Mouse (Mus musculus) forebrain, embryonic 11.5 days (tissue): ENCODE data around the gene Ndufs2. TPM values are rescaled to one million over a fixed set of nuclear protein-coding genes. Genes with fewer than 3 reads are reported as not detected.

ENCODE experiments used
- ATAC-seq: fragments of 200-750 bp; cut with Nextera tagmentation; replicated peaks from 2 replicates; pipeline ENCODE4 v1.8.0; 2017; ENCODE audit warnings: moderate TSS enrichment; ENCODE audit not compliant: low FRiP score
- DNase-seq: peaks from one replicate; pipeline ENCODE4 v3.0.0-alpha.2; 2017; ENCODE audit warnings: low spot score
- H3K27ac ChIP-seq: fragments of 300-500 bp; sonication (generic); 2 replicates; pipeline ENCODE4 v1.5.1; 2014; ENCODE audit warnings: low read depth, low read length
- H3K27me3 ChIP-seq: fragments of 300-500 bp; sonication (generic); 2 replicates; pipeline ENCODE4 v1.6.1; 2014; ENCODE audit warnings: mild to moderate bottlenecking, low read length, mixed read lengths; ENCODE audit not compliant: control insufficient read depth, insufficient read depth
- H3K36me3 ChIP-seq: fragments of 300-500 bp; sonication (generic); 2 replicates; pipeline ENCODE4 v1.6.1; 2014; ENCODE audit warnings: mild to moderate bottlenecking, low read length, moderate library complexity, mixed read lengths; ENCODE audit not compliant: control insufficient read depth, insufficient read depth
- H3K4me1 ChIP-seq: fragments of 300-500 bp; sonication (generic); replicated peaks from 2 replicates; pipeline ENCODE4 v1.6.1; 2014; ENCODE audit warnings: low read length, mixed read lengths; ENCODE audit not compliant: control insufficient read depth, insufficient read depth
- H3K4me2 ChIP-seq: fragments of 300-500 bp; sonication (generic); 2 replicates; pipeline ENCODE4 v1.6.1; 2014; ENCODE audit warnings: low read depth, mild to moderate bottlenecking, low read length, moderate library complexity, mixed read lengths; ENCODE audit not compliant: severe bottlenecking
- H3K4me3 ChIP-seq: fragments of 300-500 bp; sonication (generic); 2 replicates; pipeline ENCODE4 v1.5.1; 2014; ENCODE audit warnings: low read depth, low read length
- H3K9ac ChIP-seq: fragments of 300-500 bp; sonication (generic); 2 replicates; pipeline ENCODE4 v1.6.1; 2014; ENCODE audit warnings: low read length
- H3K9me3 ChIP-seq: fragments of 300-500 bp; sonication (generic); 2 replicates; pipeline ENCODE4 v1.6.1; 2016; ENCODE audit warnings: low read length, mixed read lengths; ENCODE audit not compliant: control insufficient read depth
- WGBS: fragments of 180-500 bp; shearing (Covaris S2); extraction: QIAGEN DNeasy Blood & Tissue Kit; methylation state at CpG from one replicate; pipeline ENCODE4 v1.1.7; 2014; 5-methylcytosine and 5-hydroxymethylcytosine counted together
- polyA plus RNA-seq: library from polyadenylated mRNA; unstranded; fragments of >200 nt; fragmentation: Nextera tagmentation; extraction: Ambion mirVana; gene quantifications from 2 replicates; pipeline ENCODE4 v1.2.1, GENCODE M21; 2014

Ndufs2 gene
- polyA plus RNA-seq, 1 experiment from 2014 or later: 264 TPM

GRCm38 (mm10) chr1:171287136-171288081 lies 36.2 kb upstream of the Ndufs2 start, which contains the start of gene Usp21:
Gene Usp21 (minus strand): TSS chr1:171287991.
- ATAC-seq: peak; percentile 95
- Histone ChIP-seq H3K9ac (peak within 1 kb of the TSS; percentile 96), H3K27ac (peak within 1 kb of the TSS; percentile 90), H3K9me3 (no peaks in the 10 kb centered on the region), H3K4me2 (peak within 1 kb of the TSS; percentile 70), H3K4me3 (peak within 1 kb of the TSS; percentile 75), H3K4me1 (no peaks in the 10 kb centered on the region; the same call in 1 of the 2 replicates), H3K27me3 (no peaks in the 10 kb centered on the region), H3K36me3 (peaks cover 3% of the 10 kb centered on the region; the same call in 1 of the 2 replicates)
- DNase-seq: peak; percentile 95
- WGBS: under 1% methylated on average over 49 of the region's 49 CpGs

GRCm38 (mm10) chr1:171286517-171286916 lies 35.3 kb upstream of the Ndufs2 start:
- Histone ChIP-seq H3K9me3 (no peaks in the 10 kb centered on the region), H3K36me3 (peaks cover 3% of the 10 kb centered on the region; the same call in 1 of the 2 replicates), H3K27ac (no peak overlapping the region), H3K4me2 (peak overlapping the region; percentile 70), H3K9ac (no peak overlapping the region), H3K27me3 (no peaks in the 10 kb centered on the region), H3K4me1 (peaks cover 4% of the 10 kb centered on the region; the same call in 1 of the 2 replicates), H3K4me3 (no peak overlapping the region; the same call in 1 of the 2 replicates)
- DNase-seq: no peak
- 89% methylated on average over 19 of the region's 19 CpGs for WGBS
- no peak for ATAC-seq

GRCm38 (mm10) chr1:171285096-171285892 lies 34.1 kb upstream of the Ndufs2 start:
- H3K27ac ChIP-seq: no peak overlapping the region
- ATAC-seq (no peak), DNase-seq (no peak)
- no peaks in the 10 kb centered on the region for H3K27me3 ChIP-seq
- peaks cover 3% of the 10 kb centered on the region; the same call in 1 of the 2 replicates for H3K36me3 ChIP-seq
- no peak overlapping the region for H3K4me3 ChIP-seq
- H3K9me3 ChIP-seq: no peaks in the 10 kb centered on the region
- peaks cover 4% of the 10 kb centered on the region; the same call in 1 of the 2 replicates for H3K4me1 ChIP-seq
- no peak overlapping the region for H3K9ac ChIP-seq
- 90% methylated on average over 20 of the region's 20 CpGs for WGBS
- no peak overlapping the region for H3K4me2 ChIP-seq

- Histone ChIP-seq H3K9ac (no peak overlapping the region), H3K36me3 (peaks cover 3% of the 10 kb centered on the region; the same call in 1 of the 2 replicates), H3K4me2 (no peak overlapping the region), H3K27ac (no peak overlapping the region), H3K27me3 (no peaks in the 10 kb centered on the region), H3K9me3 (no peaks in the 10 kb centered on the region), H3K4me3 (no peak overlapping the region), H3K4me1 (peaks cover 11% of the 10 kb centered on the region; the same call in 1 of the 2 replicates)
- no peak for ATAC-seq
- DNase-seq: no peak
- 93% methylated on average over 15 of the region's 15 CpGs for WGBS
Measured at GRCm38 (mm10) chr1:171284491-171284890, 33.3 kb upstream of the Ndufs2 start.

- no peak overlapping the region for H3K4me3 ChIP-seq
- no peaks in the 10 kb centered on the region for H3K27me3 ChIP-seq
- 93% methylated on average over 18 of the region's 18 CpGs for WGBS
- H3K9me3 ChIP-seq: no peaks in the 10 kb centered on the region
- peaks cover 3% of the 10 kb centered on the region; the same call in 1 of the 2 replicates for H3K36me3 ChIP-seq
- H3K4me1 ChIP-seq: peaks cover 11% of the 10 kb centered on the region; the same call in 1 of the 2 replicates
- H3K4me2 ChIP-seq: no peak overlapping the region
- H3K9ac ChIP-seq: no peak overlapping the region
- ATAC-seq (no peak), DNase-seq (peak; percentile 46)
- no peak overlapping the region for H3K27ac ChIP-seq
Measured at GRCm38 (mm10) chr1:171283188-171284160, 32.3 kb upstream of the Ndufs2 start.

- peaks cover 11% of the 10 kb centered on the region; the same call in 1 of the 2 replicates for H3K4me1 ChIP-seq
- no peak overlapping the region for H3K9ac ChIP-seq
- no peak overlapping the region; the same call in 1 of the 2 replicates for H3K4me2 ChIP-seq
- H3K9me3 ChIP-seq: no peaks in the 10 kb centered on the region
- DNase-seq (peak; percentile 52), ATAC-seq (no peak)
- 82% methylated on average over 18 of the region's 18 CpGs for WGBS
- H3K36me3 ChIP-seq: peaks cover 3% of the 10 kb centered on the region; the same call in 1 of the 2 replicates
- peak overlapping the region; percentile 65; the same call in 1 of the 2 replicates for H3K4me3 ChIP-seq
- H3K27ac ChIP-seq: no peak overlapping the region
- H3K27me3 ChIP-seq: no peaks in the 10 kb centered on the region
Measured at GRCm38 (mm10) chr1:171282086-171282805, 31.1 kb upstream of the Ndufs2 start.

GRCm38 (mm10) chr1:171281528-171281923 lies 30.3 kb upstream of the Ndufs2 start:
- Histone ChIP-seq H3K27me3 (no peaks in the 10 kb centered on the region), H3K27ac (peak overlapping the region; percentile 68), H3K4me2 (peak overlapping the region; percentile 88), H3K9me3 (no peaks in the 10 kb centered on the region), H3K4me1 (peaks cover 11% of the 10 kb centered on the region; the same call in 1 of the 2 replicates), H3K4me3 (peak overlapping the region; percentile 65), H3K36me3 (peaks cover 5% of the 10 kb centered on the region; the same call in 1 of the 2 replicates), H3K9ac (peak overlapping the region; percentile 61)
- under 1% methylated on average over 10 of the region's 10 CpGs for WGBS
- ATAC-seq (peak; percentile 42), DNase-seq (peak; percentile 81)
